Mouse (Mus musculus): ENCODE results near the gene Cd36. TPM values are rescaled to one million over a fixed set of nuclear protein-coding genes. Genes with fewer than 3 reads are reported as not detected.

Gene Cd36
- polyA plus RNA-seq, 1 experiment from 2014 or later: 11.4 TPM

DNA sequence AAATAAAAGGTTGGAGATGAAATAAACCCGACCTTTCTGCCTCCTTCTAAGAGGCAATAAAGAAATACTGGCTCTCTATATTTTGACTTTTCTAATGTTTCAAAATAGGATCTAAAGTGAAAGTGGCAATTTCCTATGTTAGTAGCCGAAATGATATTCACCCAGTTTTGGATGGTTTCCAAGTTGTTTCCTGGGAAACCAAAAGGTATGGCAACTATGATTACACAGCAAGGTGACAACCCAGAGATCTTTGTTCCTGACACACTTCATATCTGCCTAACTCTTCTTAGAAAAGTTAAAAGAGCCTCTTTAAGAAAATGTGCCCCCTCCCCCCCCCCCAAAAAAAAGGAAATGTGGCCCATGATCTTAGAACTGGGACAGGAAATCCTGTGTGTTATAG is 58.1 kb downstream of the Cd36 start:
- H3K27ac ChIP-seq: no peak overlapping the region
- no peak for ATAC-seq (ENCODE audit: low FRiP score, low read depth)

GRCm38 (mm10) chr5:17828713-17829544 is 59.7 kb downstream of the Cd36 start:
- Histone ChIP-seq H3K9ac (no peak overlapping the region), H3K4me1 (peaks cover 5% of the 10 kb centered on the region; the same call in 1 of the 2 replicates), H3K4me3 (no peak overlapping the region), H3K9me3 (no peaks in the 10 kb centered on the region), H3K4me2 (replicated peaks) (no peak overlapping the region), H3K36me3 (no peaks in the 10 kb centered on the region), H3K27ac (no peak overlapping the region), H3K27me3 (no peaks in the 10 kb centered on the region)
- 77% methylated on average over 15 of the region's 15 CpGs for WGBS
- ATAC-seq (ENCODE audit: low FRiP score, low read depth): no peak

More for the DNA sequence above, 58.1 kb downstream of the Cd36 start:
- Histone ChIP-seq H3K27me3 (no peaks in the 10 kb centered on the region), H3K9ac (no peak overlapping the region), H3K9me3 (no peaks in the 10 kb centered on the region), H3K4me1 (peaks cover 5% of the 10 kb centered on the region; the same call in 1 of the 2 replicates), H3K36me3 (no peaks in the 10 kb centered on the region), H3K4me3 (no peak overlapping the region), H3K4me2 (replicated peaks) (no peak overlapping the region)
- WGBS: 52% methylated on average over 2 of the region's 2 CpGs

- no peak for ATAC-seq (ENCODE audit: low FRiP score, low read depth)
- no peaks in the 10 kb centered on the region for H3K9me3 ChIP-seq
- no peaks in the 10 kb centered on the region for H3K36me3 ChIP-seq
- no peaks in the 10 kb centered on the region for H3K27me3 ChIP-seq
- H3K4me3 ChIP-seq: no peak overlapping the region
- no peak overlapping the region for H3K9ac ChIP-seq
- 47% methylated on average over 1 of the region's 1 CpGs for WGBS
- H3K4me1 ChIP-seq: peaks cover 5% of the 10 kb centered on the region; the same call in 1 of the 2 replicates
- no peak overlapping the region for H3K4me2 ChIP-seq (replicated peaks)
- H3K27ac ChIP-seq: no peak overlapping the region
Measured at GRCm38 (mm10) chr5:17821395-17821794, 67.2 kb downstream of the Cd36 start.

- Histone ChIP-seq H3K9ac (no peak overlapping the region), H3K27ac (no peak overlapping the region), H3K9me3 (no peaks in the 10 kb centered on the region), H3K36me3 (no peaks in the 10 kb centered on the region), H3K4me3 (no peak overlapping the region), H3K4me1 (peaks cover 5% of the 10 kb centered on the region; the same call in 1 of the 2 replicates), H3K27me3 (no peaks in the 10 kb centered on the region), H3K4me2 (replicated peaks) (no peak overlapping the region)
- no peak for ATAC-seq (ENCODE audit: low FRiP score, low read depth)
- WGBS: 87% methylated on average over 2 of the region's 2 CpGs
Measured at GRCm38 (mm10) chr5:17820239-17820999, 68.2 kb downstream of the Cd36 start.

- Histone ChIP-seq H3K27ac (no peak overlapping the region), H3K4me2 (replicated peaks) (no peak overlapping the region), H3K4me1 (no peaks in the 10 kb centered on the region), H3K36me3 (no peaks in the 10 kb centered on the region), H3K4me3 (no peak overlapping the region), H3K9ac (no peak overlapping the region), H3K27me3 (no peaks in the 10 kb centered on the region), H3K9me3 (no peaks in the 10 kb centered on the region)
- no peak for ATAC-seq (ENCODE audit: low FRiP score, low read depth)
- 4% methylated on average over 2 of the region's 2 CpGs for WGBS
Measured at GRCm38 (mm10) chr5:17816170-17816569, 72.4 kb downstream of the Cd36 start.

DNA sequence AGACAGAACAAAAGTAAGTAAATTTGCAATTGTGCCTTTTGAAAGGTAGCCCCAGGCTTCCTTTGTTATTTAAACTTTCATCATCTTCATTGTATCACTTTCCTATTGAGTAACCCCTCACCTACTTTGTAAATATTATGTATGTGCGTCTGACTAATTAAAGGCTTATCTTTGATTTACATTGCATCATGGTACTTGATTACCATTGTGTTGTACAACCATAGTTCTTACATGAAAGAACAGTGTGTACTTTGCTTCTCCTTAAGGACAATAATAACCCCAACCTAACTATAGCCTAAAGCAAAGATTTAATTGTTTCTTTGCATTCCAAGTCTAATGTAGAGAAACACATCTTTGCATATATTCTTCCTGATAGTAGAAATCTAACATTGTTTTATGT is 78.3 kb downstream of the Cd36 start:
- Histone ChIP-seq H3K4me3 (no peak overlapping the region), H3K36me3 (no peaks in the 10 kb centered on the region), H3K9me3 (no peaks in the 10 kb centered on the region), H3K4me1 (no peaks in the 10 kb centered on the region), H3K4me2 (replicated peaks) (no peak overlapping the region), H3K9ac (no peak overlapping the region), H3K27me3 (no peaks in the 10 kb centered on the region), H3K27ac (no peak overlapping the region)
- WGBS: 79% methylated on average over 1 of the region's 1 CpGs
- no peak for ATAC-seq (ENCODE audit: low FRiP score, low read depth)

DNA sequence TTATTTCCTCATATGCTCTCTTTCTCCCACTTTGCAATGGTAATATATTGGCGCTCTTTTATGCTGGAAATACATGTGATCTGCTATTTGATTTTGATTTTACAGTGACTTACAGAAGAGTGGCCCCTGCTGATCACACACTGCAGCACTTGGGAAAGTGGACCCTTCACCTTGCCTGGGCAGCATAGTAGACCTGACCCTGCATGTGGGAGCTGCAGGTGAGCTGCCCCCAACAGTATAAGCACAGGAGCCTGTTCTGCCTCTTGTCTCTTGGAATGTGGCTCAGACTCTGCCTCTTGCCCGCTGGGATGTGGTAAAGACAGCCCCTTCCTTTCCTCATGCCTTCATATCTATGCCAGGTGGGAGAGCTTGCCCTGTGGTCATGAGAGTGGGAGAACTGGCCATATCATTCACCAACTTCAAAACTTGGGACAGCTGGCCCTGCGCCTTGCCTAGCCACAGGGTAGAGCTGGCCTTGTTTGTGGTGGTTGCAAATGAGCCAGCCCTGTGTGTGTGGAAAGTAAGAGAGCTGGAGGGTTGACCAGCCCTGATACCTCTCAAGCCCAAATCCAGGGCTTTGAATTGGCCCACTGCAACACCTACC is 81.7 kb downstream of the Cd36 start:
- no peaks in the 10 kb centered on the region for H3K27me3 ChIP-seq
- H3K4me3 ChIP-seq: no peak overlapping the region
- no peaks in the 10 kb centered on the region for H3K4me1 ChIP-seq
- no peaks in the 10 kb centered on the region for H3K9me3 ChIP-seq
- no peak overlapping the region for H3K27ac ChIP-seq
- no peak overlapping the region for H3K4me2 ChIP-seq (replicated peaks)
- ATAC-seq (ENCODE audit: low FRiP score, low read depth): no peak
- H3K36me3 ChIP-seq: no peaks in the 10 kb centered on the region
- 88% methylated on average over 3 of the region's 3 CpGs for WGBS
- no peak overlapping the region for H3K9ac ChIP-seq

DNA sequence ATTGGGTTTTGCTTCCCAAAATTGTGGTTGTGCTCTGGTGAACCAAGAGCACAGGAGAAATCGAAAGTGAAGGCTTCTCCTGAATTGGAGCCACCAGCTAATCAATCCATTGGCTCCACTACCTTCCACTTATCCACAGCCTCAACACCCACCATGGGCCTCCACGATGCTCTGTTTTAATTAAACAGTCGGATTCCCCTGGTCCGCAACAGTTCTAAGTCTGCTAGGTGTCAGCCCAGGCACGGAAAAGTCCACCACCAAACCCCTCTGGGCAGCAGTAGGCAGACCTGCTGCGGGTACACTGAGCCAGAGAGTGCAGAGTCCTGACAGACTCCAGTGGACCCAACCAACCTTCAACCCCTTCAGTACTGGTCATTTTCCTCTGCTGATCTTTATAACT is 112.0 kb downstream of the Cd36 start:
- Histone ChIP-seq H3K4me2 (replicated peaks) (no peak overlapping the region), H3K27ac (no peak overlapping the region), H3K4me1 (no peaks in the 10 kb centered on the region), H3K27me3 (no peaks in the 10 kb centered on the region), H3K9me3 (no peaks in the 10 kb centered on the region), H3K4me3 (no peak overlapping the region), H3K36me3 (no peaks in the 10 kb centered on the region), H3K9ac (no peak overlapping the region)
- no peak for ATAC-seq (ENCODE audit: low FRiP score, low read depth)
- 87% methylated on average over 6 of the region's 6 CpGs for WGBS

DNA sequence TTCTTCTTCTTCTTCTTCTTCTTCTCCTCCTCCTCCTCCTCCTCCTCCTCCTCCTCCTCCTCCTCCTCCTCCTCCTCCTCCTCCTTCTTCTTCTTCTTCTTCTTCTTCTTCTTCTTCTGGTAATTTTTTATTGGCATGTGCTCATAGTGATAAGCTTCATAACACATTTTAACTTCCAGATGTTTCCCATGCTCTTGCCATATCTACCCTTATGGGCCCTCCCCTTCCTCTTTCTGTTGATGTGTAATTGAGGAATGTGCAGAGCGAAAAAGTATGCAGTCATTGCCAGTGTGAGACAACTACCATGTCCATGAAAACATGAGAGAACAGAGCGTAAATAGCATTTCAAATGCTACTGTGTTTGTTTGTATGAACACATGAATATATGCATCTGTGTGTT is 118.3 kb downstream of the Cd36 start:
- ATAC-seq (ENCODE audit: low FRiP score, low read depth): no peak
- H3K4me3 ChIP-seq: no peak overlapping the region
- H3K27ac ChIP-seq: no peak overlapping the region
- 93% methylated on average over 2 of the region's 2 CpGs for WGBS
- no peak overlapping the region for H3K9ac ChIP-seq
- H3K9me3 ChIP-seq: no peaks in the 10 kb centered on the region
- no peaks in the 10 kb centered on the region for H3K27me3 ChIP-seq
- no peak overlapping the region for H3K4me2 ChIP-seq (replicated peaks)
- H3K36me3 ChIP-seq: no peaks in the 10 kb centered on the region
- H3K4me1 ChIP-seq: no peaks in the 10 kb centered on the region

GRCm38 (mm10) chr5:17766006-17766677 is 122.5 kb downstream of the Cd36 start:
- Histone ChIP-seq H3K9ac (no peak overlapping the region), H3K4me3 (no peak overlapping the region), H3K9me3 (no peaks in the 10 kb centered on the region), H3K27ac (no peak overlapping the region), H3K36me3 (no peaks in the 10 kb centered on the region), H3K4me1 (no peaks in the 10 kb centered on the region), H3K27me3 (no peaks in the 10 kb centered on the region), H3K4me2 (replicated peaks) (no peak overlapping the region)
- ATAC-seq (ENCODE audit: low FRiP score, low read depth): 0 out of 2 replicates have a peak, but pooled peaks have one; percentile 32
- 58% methylated on average over 4 of the region's 4 CpGs for WGBS

- no peak overlapping the region for H3K4me3 ChIP-seq
- no peaks in the 10 kb centered on the region for H3K9me3 ChIP-seq
- no peak overlapping the region for H3K9ac ChIP-seq
- no peaks in the 10 kb centered on the region for H3K36me3 ChIP-seq
- H3K4me2 ChIP-seq (replicated peaks): no peak overlapping the region
- no peaks in the 10 kb centered on the region for H3K4me1 ChIP-seq
- H3K27ac ChIP-seq: no peak overlapping the region
- H3K27me3 ChIP-seq: no peaks in the 10 kb centered on the region
- ATAC-seq (ENCODE audit: low FRiP score, low read depth): no peak
- 76% methylated on average over 7 of the region's 7 CpGs for WGBS
Measured at GRCm38 (mm10) chr5:17753471-17754005, 135.1 kb downstream of the Cd36 start.

Data from limb, embryonic 13.5 days (tissue).